Mouse (Mus musculus) brain, embryonic 14.5 days (tissue): ENCODE measurements around the gene Exo1.

Experiments used
- CTCF ChIP-seq: fragments of 200-500 bp; IDR thresholded peaks from 2 replicates; pipeline ENCODE4 v1.5.1; 2012; ENCODE audit warnings: inconsistent platforms, mild to moderate bottlenecking, moderate library complexity, borderline replicate concordance; ENCODE audit not compliant: insufficient read depth, insufficient read length; ENCODE audit errors: extremely low read depth
- POLR2A ChIP-seq: fragments of 200-500 bp; IDR thresholded peaks from 2 replicates; pipeline ENCODE4 v1.6.1; 2012; ENCODE audit warnings: mild to moderate bottlenecking, inconsistent platforms, borderline replicate concordance; ENCODE audit not compliant: poor library complexity, insufficient read depth, insufficient read length, severe bottlenecking; ENCODE audit errors: extremely low read depth

DNA sequence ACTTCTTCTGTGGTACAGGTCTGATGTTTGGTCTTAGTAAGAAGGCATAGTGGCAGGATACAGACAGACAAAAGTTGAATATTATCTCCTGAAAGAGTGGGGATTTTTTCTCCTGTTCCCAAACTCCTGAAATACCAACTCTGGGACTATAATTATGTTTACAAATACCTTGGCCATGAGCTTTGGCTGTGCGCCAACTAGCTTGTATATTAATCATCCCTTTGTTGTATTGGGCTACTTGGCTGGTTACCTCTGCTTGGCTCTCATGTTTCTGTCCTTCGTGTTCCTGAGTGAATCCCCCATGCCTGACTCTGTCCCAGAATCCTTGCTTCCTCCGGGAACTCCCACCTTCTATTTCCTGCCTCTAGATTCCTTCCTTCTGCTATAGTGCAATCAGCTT, 3.0 kb downstream of the Exo1 start:
- TF ChIP-seq CTCF: no peak
- TF ChIP-seq POLR2A: no peak
